Mouse (Mus musculus) spleen, adult 2 months (tissue): ENCODE results near the gene Med22.

Experiments
- CTCF ChIP-seq: fragments of 200-500 bp; IDR thresholded peaks from 2 replicates; pipeline ENCODE4 v1.5.1; 2011; ENCODE audit warnings: mild to moderate bottlenecking, inconsistent platforms; ENCODE audit not compliant: insufficient read depth, insufficient read length, insufficient replicate concordance; ENCODE audit errors: extremely low read depth
- POLR2A ChIP-seq: fragments of 200-500 bp; IDR thresholded peaks from 2 replicates; pipeline ENCODE4 v1.6.1; 2011; ENCODE audit warnings: low read depth, low read length, inconsistent platforms

GRCm38 (mm10) chr2:26920190-26920855, 9.8 kb upstream of the Med22 start:
- TF ChIP-seq CTCF: no peak
- no peak for TF ChIP-seq POLR2A
